Mouse (Mus musculus) retina, postnatal 1 day (tissue): ENCODE data around the gene Vcp.

Source experiments
- DNase-seq: peaks from one replicate; pipeline ENCODE4 v3.0.0-alpha.2; 2012

Vcp gene

GRCm38 (mm10) chr4:42944185-42944584 lies 56.1 kb downstream of the Vcp start:
- no peak for DNase-seq

- DNase-seq, result no peak
These were observed 57.0 kb downstream of the Vcp start for GRCm38 (mm10) chr4:42943341-42943740.

DNA sequence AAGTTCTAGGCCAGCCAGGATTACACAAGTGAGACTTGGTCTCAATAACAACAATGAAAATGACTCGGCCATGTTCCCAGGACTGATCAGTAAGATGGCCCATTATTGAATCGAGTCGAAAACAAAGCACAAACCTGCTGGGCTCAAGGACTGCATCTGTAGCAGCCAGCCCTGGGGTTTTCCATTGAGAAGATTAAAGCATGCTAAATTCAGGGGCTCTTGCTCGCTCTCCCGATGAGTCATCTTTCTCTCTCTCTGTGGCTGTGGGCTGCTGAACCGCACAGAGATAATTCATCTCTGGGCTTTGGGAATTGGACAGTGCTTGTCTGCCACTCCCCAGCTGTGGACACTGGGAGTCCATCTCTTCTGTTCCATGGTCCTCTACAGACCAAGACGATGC lies 58.9 kb downstream of the Vcp start:
- no peak for DNase-seq

- DNase-seq, result peak; percentile 69
These were observed 66.7 kb downstream of the Vcp start for GRCm38 (mm10) chr4:42933630-42934029.

GRCm38 (mm10) chr4:42932229-42932969 lies 67.9 kb downstream of the Vcp start:
- no peak for DNase-seq
